Mouse (Mus musculus) lung, postnatal 0 days (tissue): ENCODE data around the gene Cap2. TPM values are rescaled to one million over a fixed set of nuclear protein-coding genes. Genes with fewer than 3 reads are reported as not detected.

Experiments used
- ATAC-seq: fragments of 200-750 bp; cut with Nextera tagmentation; 2 replicates; pipeline ENCODE4 v1.8.0; 2017; ENCODE audit warnings: moderate library complexity
- DNase-seq: peaks from one replicate; pipeline ENCODE4 v3.0.0-alpha.2; 2016; ENCODE audit warnings: low spot score
- H3K27ac ChIP-seq: fragments of 300-500 bp; sonication (generic); 2 replicates; pipeline ENCODE4 v1.5.1; 2014; ENCODE audit warnings: antibody characterized with exemption, mild to moderate bottlenecking, low read length, mixed read lengths
- H3K27me3 ChIP-seq: fragments of 300-500 bp; sonication (generic); replicated peaks from 2 replicates; pipeline ENCODE4 v1.6.1; 2014; ENCODE audit warnings: low read length, mixed read lengths; ENCODE audit not compliant: insufficient read depth
- H3K36me3 ChIP-seq: fragments of 300-500 bp; sonication (generic); 2 replicates; pipeline ENCODE4 v1.6.1; 2014; ENCODE audit warnings: low read length, mixed read lengths; ENCODE audit not compliant: insufficient read depth
- H3K4me1 ChIP-seq: fragments of 300-500 bp; sonication (generic); 2 replicates; pipeline ENCODE4 v1.6.1; 2014; ENCODE audit warnings: antibody characterized with exemption, low read depth, low read length, mixed read lengths; ENCODE audit not compliant: insufficient read depth
- H3K4me2 ChIP-seq: fragments of 300-500 bp; sonication (generic); replicated peaks from 2 replicates; pipeline ENCODE4 v1.6.1; 2014; ENCODE audit warnings: low read depth, mild to moderate bottlenecking, low read length, moderate library complexity, mixed read lengths
- H3K4me3 ChIP-seq: fragments of 300-500 bp; sonication (generic); 2 replicates; pipeline ENCODE4 v1.5.1; 2014; ENCODE audit warnings: low read depth, low read length
- H3K9ac ChIP-seq: fragments of 300-500 bp; sonication (generic); replicated peaks from 2 replicates; pipeline ENCODE4 v1.6.1; 2014; ENCODE audit warnings: low read depth, mild to moderate bottlenecking
- H3K9me3 ChIP-seq: fragments of 300-500 bp; sonication (generic); 2 replicates; pipeline ENCODE4 v1.6.1; 2016; ENCODE audit warnings: low read length, mixed read lengths
- CTCF ChIP-seq: IDR thresholded peaks from 2 replicates; pipeline ENCODE4 v1.5.1; 2016; ENCODE audit warnings: antibody characterized with exemption, mild to moderate bottlenecking
- EP300 ChIP-seq: IDR thresholded peaks from 2 replicates; pipeline ENCODE4 v1.6.1; 2016; ENCODE audit warnings: antibody characterized with exemption, mild to moderate bottlenecking, control low read depth
- WGBS: fragments of 180-500 bp; shearing (Covaris S2); extraction: QIAGEN DNeasy Blood & Tissue Kit; methylation state at CpG from one replicate; pipeline ENCODE4 v1.1.7; 2014; 5-methylcytosine and 5-hydroxymethylcytosine counted together
- polyA plus RNA-seq: library from polyadenylated mRNA; unstranded; fragments of >200 nt; fragmentation: Nextera tagmentation; extraction: Ambion mirVana; gene quantifications from 2 replicates; pipeline ENCODE4 v1.2.1, GENCODE M21; 2015

Gene Cap2
- polyA plus RNA-seq, 1 experiment from 2014 or later: 5.8 TPM

- TF ChIP-seq EP300 (no peak), CTCF (no peak)
- no peak overlapping the region for H3K4me3 ChIP-seq
- no peak overlapping the region for H3K27ac ChIP-seq
- no peaks in the 10 kb centered on the region for H3K27me3 ChIP-seq
- H3K4me2 ChIP-seq: no peak overlapping the region
- H3K4me1 ChIP-seq: peaks cover 4% of the 10 kb centered on the region; the same call in 1 of the 2 replicates
- H3K9me3 ChIP-seq: no peaks in the 10 kb centered on the region
- 49% methylated on average over 5 of the region's 5 CpGs for whole genome bisulfite sequencing
- H3K36me3 ChIP-seq: no peaks in the 10 kb centered on the region
- H3K9ac ChIP-seq: no peak overlapping the region
- no peak for DNase-seq
- ATAC-seq: no peak
Measured at GRCm38 (mm10) chr13:46534969-46535785, 33.5 kb downstream of the Cap2 start.

- Histone ChIP-seq H3K9me3 (no peaks in the 10 kb centered on the region), H3K27me3 (no peaks in the 10 kb centered on the region), H3K4me2 (no peak overlapping the region), H3K4me3 (no peak overlapping the region), H3K9ac (no peak overlapping the region), H3K4me1 (peaks cover 3% of the 10 kb centered on the region; the same call in 1 of the 2 replicates), H3K27ac (no peak overlapping the region), H3K36me3 (no peaks in the 10 kb centered on the region)
- ATAC-seq (no peak), DNase-seq (no peak)
- 88% methylated on average over 7 of the region's 7 CpGs for WGBS
- no peak for TF ChIP-seq EP300
- TF ChIP-seq CTCF: no peak
Measured at GRCm38 (mm10) chr13:46539284-46539683, 37.6 kb downstream of the Cap2 start.

- DNase-seq: no peak
- H3K27me3 ChIP-seq: no peaks in the 10 kb centered on the region
- no peaks in the 10 kb centered on the region for H3K4me1 ChIP-seq
- no peak overlapping the region for H3K9ac ChIP-seq
- H3K4me2 ChIP-seq: no peak overlapping the region
- no peak for ATAC-seq
- no peak overlapping the region for H3K4me3 ChIP-seq
- H3K36me3 ChIP-seq: no peaks in the 10 kb centered on the region
- no peak overlapping the region for H3K27ac ChIP-seq
- H3K9me3 ChIP-seq: no peaks in the 10 kb centered on the region
- WGBS: 86% methylated on average over 5 of the region's 5 CpGs
- TF ChIP-seq EP300 (no peak), CTCF (no peak)
Measured at GRCm38 (mm10) chr13:46540943-46541342, 39.3 kb downstream of the Cap2 start.

- TF ChIP-seq CTCF (no peak), EP300 (no peak)
- no peak for ATAC-seq
- no peak for DNase-seq
- H3K4me3 ChIP-seq: no peak overlapping the region
- no peaks in the 10 kb centered on the region for H3K9me3 ChIP-seq
- H3K4me2 ChIP-seq: no peak overlapping the region
- no peak overlapping the region for H3K9ac ChIP-seq
- WGBS: 82% methylated on average over 7 of the region's 7 CpGs
- no peaks in the 10 kb centered on the region for H3K27me3 ChIP-seq
- H3K4me1 ChIP-seq: no peaks in the 10 kb centered on the region
- no peaks in the 10 kb centered on the region for H3K36me3 ChIP-seq
- H3K27ac ChIP-seq: no peak overlapping the region
Measured at GRCm38 (mm10) chr13:46542782-46543181, 41.1 kb downstream of the Cap2 start.

DNA sequence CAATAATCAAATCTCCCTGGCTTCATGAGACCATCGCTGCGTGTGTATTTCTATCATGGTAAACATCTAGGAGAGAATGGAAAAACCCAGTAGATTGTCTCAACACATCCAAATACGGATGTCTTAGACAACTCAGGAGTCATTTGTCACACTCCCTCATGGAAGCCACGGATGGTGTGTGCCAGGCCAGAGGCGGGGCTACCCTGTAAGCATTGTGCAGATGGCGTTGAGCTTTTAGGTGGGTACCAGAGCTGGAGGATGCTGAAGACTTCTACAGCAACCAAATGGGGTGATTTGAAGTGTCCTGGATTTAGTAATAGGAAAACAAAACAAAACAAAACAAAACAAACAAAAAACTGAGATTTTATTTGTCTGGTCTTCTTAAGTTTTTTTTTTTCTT, 43.0 kb downstream of the Cap2 start:
- no peak overlapping the region for H3K9ac ChIP-seq
- no peak overlapping the region for H3K27ac ChIP-seq
- H3K36me3 ChIP-seq: no peaks in the 10 kb centered on the region
- ATAC-seq (no peak), DNase-seq (no peak)
- no peak overlapping the region for H3K4me2 ChIP-seq
- H3K27me3 ChIP-seq: no peaks in the 10 kb centered on the region
- no peak overlapping the region for H3K4me3 ChIP-seq
- 64% methylated on average over 6 of the region's 6 CpGs for WGBS
- no peaks in the 10 kb centered on the region for H3K4me1 ChIP-seq
- no peaks in the 10 kb centered on the region for H3K9me3 ChIP-seq
- TF ChIP-seq EP300 (no peak), CTCF (no peak)

DNA sequence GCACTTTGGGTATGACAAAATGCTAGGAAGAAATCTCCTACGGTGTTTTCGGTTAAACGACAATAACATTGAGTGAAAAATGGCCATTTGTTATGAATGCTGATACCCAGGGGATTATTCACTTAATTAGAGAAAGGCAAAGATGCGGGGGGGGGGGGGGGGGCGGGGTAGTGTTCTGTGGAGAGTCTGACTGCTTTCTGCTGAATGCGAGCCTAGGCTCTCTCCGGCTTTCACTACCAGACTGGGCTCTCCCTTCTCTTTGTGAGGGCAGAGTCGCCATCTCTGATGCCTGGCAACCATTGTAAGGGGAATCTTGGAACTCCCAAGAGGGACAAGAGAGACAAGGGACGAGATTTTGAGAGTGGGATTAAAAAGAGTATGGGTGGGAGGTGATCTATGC, 43.4 kb downstream of the Cap2 start:
- ATAC-seq (no peak), DNase-seq (no peak)
- Histone ChIP-seq H3K9ac (no peak overlapping the region), H3K9me3 (no peaks in the 10 kb centered on the region), H3K4me1 (no peaks in the 10 kb centered on the region), H3K4me3 (no peak overlapping the region), H3K36me3 (no peaks in the 10 kb centered on the region), H3K27ac (no peak overlapping the region), H3K27me3 (no peaks in the 10 kb centered on the region), H3K4me2 (no peak overlapping the region)
- TF ChIP-seq CTCF: no peak
- TF ChIP-seq EP300: no peak
- 65% methylated on average over 9 of the region's 9 CpGs for WGBS
